Mouse (Mus musculus) brain, embryonic 18.5 days (tissue): ENCODE measurements at regions not wholly inside any gene's neighbourhood (a gene's known extent, or its start where the extent isn't known, plus 50 kb on each side); places are given as distances from the start of the nearest gene placed in this dataset.

Source experiments
- DNase-seq: peaks from one replicate; pipeline ENCODE4 v3.0.0-alpha.2; 2012; ENCODE audit warnings: low read depth, low spot score

- DNase-seq = no peak
These were observed 51.4 kb upstream of the Eef2kmt start for GRCm38 (mm10) chr16:5307249-5307605.

GRCm38 (mm10) chr16:5306588-5307248 lies 50.9 kb upstream of the Eef2kmt start:
- no peak for DNase-seq
